Mouse (Mus musculus) G1E (cell line): ENCODE measurements around the gene Maml3.

Experiments
- CTCF ChIP-seq: IDR thresholded peaks from 2 replicates; pipeline ENCODE4 v1.5.1; 2012; ENCODE audit warnings: low read depth, low read length, inconsistent platforms, mixed read lengths
- GATA1 ChIP-seq: IDR thresholded peaks from 2 replicates; pipeline ENCODE4 v1.6.1; 2012; ENCODE audit warnings: borderline replicate concordance, low read length, inconsistent platforms, mixed read lengths
- GATA2 ChIP-seq: IDR thresholded peaks from 2 replicates; pipeline ENCODE4 v1.6.1; 2012; ENCODE audit warnings: low read depth, low read length, inconsistent platforms, borderline replicate concordance
- POLR2AphosphoS5 ChIP-seq: IDR thresholded peaks from 2 replicates; pipeline ENCODE4 v1.6.1; 2012; ENCODE audit warnings: low read depth, low read length, inconsistent platforms; ENCODE audit not compliant: insufficient replicate concordance
- TAL1 ChIP-seq: conservative IDR thresholded peaks from 2 replicates; pipeline ENCODE4 v1.6.1; 2012; ENCODE audit warnings: low read depth, low read length, inconsistent platforms, mixed read lengths

- TF ChIP-seq CTCF = no peak
- TF ChIP-seq GATA1 = no peak
- no peak for TF ChIP-seq POLR2AphosphoS5
- no peak for TF ChIP-seq TAL1
- TF ChIP-seq GATA2 = no peak
Observed at GRCm38 (mm10) chr3:52120858-52121257, 16.0 kb upstream of the Maml3 start.
